Mouse (Mus musculus) frontal cortex, adult (tissue): ENCODE measurements at regions not wholly inside any gene's neighbourhood (a gene's known extent, or its start where the extent isn't known, plus 50 kb on each side); places are given as distances from the start of the nearest gene placed in this dataset.

Experiments
- ATAC-seq: cut with Nextera tagmentation; 2 replicates; pipeline ENCODE4 v1.9.2; 2017; ENCODE audit warnings: mild to moderate bottlenecking, moderate library complexity, mixed read lengths; ENCODE audit not compliant: low TSS enrichment

DNA sequence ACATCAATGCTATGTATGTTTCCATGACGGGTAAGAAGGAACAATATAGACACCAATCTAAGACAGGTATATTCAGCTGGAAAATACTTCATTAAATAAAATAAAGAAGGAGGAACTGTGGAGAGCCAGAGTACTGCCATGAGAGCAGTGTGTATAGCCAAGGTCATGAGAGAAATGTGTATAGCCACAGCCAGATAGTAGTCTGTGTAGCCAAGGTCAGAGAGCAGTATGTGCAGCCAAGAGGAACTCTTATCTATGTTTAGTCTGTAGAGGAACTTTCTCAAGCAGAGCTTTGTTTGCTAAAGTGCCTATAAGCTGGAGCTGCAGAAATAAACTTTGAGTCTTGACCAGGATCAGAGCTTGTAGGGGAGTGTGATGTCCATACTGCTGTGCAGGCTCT is 75.4 kb downstream of the Rgs18 start:
- no peak for ATAC-seq

DNA sequence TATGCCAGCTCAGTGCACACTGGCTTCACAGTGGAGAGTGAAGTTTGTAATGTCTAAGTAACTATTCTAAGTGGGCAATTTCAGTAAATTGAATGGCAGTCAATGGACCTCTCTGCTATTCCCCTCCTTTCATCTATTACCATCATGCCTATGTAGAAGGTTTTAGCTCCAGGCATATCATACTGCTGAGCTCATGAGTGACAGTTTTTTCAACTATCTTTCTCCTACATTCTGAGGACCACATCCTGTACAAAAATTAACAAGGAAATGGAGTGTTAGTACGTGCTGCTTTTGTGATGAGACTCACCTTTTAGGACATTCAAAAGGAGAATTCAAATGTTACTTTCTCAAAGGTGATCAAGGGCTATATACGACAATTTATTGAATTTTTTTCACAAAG is 80.0 kb downstream of the Rgs18 start:
- ATAC-seq, result no peak

DNA sequence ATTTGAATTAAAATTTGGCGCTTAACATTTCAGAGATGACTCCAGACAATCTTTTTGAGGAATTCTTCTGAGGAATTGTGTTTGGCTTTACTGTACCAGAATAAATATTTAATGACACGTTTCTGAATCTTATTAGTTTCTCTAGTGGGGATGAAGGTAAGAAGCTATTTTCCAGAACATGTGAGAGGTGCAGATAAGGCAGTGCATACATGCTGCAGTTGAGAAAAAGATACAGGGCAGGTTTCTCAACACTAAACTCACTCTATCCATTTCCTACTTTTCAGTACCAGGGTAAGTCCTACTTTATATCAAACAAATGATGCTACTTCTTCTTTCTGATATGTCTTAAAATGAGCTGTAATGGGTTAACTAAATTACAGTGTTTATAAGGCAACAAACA is 84.9 kb downstream of the Rgs18 start:
- ATAC-seq, result no peak

DNA sequence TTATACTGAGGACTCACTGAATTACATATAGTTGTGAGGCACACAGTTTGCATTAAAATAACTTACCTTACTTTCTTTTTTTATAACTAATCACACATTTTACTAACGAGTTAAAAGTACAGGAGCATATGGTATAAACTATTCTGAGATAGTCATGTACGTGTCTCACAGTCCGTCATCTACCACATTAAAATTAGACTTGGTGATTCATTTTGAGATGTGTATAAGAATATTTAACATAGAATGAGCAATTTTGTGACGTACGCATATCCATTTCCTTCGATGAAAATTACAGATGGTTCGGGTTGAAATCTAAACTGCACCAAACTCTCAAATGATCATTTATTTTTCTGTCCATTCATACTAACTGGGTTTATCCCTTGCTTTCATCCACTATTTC is 93.1 kb downstream of the Rgs18 start:
- peak; percentile 99 for ATAC-seq

DNA sequence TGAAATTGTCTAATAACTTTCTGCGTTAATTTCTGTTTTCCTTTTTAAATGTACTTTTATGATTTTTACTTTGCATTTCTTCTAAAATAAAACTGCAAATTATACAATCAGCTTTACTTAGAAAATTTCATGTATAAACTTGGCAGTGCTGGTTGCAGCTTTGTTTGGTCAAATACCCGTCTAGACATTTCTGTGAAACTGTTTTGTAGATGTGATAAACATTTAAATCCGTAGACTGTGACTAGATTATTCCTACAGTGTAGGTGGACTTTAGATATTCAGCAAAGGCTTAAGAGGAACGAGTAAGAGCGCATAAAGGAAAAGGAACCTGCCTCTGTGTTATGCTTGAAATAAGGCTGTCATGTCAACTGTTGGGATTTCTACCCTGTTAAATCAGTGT is 100.0 kb upstream of the Rgs21 start:
- peak; percentile 95 for ATAC-seq

GRCm38 (mm10) chr1:144656237-144656636 is 88.8 kb upstream of the Rgs21 start:
- ATAC-seq, result no peak

DNA sequence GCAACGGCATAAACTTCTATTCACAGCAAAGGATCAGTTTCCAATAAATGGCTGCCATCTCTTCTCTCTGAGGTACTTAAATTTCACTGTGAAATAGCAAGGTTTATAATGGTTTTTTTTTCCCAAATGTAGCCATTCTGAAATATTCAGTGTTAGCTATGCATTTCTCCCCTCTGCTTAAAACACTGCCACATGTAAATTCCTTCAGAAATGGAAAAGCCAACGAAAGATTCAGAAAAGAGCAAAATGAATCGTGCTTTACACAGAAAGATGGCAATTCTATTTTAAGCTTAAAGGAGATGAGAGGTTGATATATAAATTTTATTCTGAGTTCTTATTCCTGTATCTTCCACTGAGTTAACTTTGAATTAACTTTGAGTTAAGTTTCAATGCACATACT is 59.0 kb upstream of the Rgs21 start:
- peak; percentile 96 for ATAC-seq
